Mouse (Mus musculus): ENCODE data around the gene Tspear.

The Tspear gene

GRCm38 (mm10) chr10:77869651-77870050 is 183.3 kb downstream of the Tspear start:
- no peak for DNase-seq (ENCODE audit: extremely low spot score)

- DNase-seq (ENCODE audit: extremely low spot score), result no peak
Measured at GRCm38 (mm10) chr10:77878985-77879384, 192.6 kb downstream of the Tspear start.

GRCm38 (mm10) chr10:77880305-77880704 is 193.9 kb downstream of the Tspear start:
- no peak for DNase-seq (ENCODE audit: extremely low spot score)

- DNase-seq (ENCODE audit: extremely low spot score), result no peak
Measured at GRCm38 (mm10) chr10:77882553-77882952, 196.2 kb downstream of the Tspear start.

GRCm38 (mm10) chr10:77886007-77886747 is 199.8 kb downstream of the Tspear start:
- DNase-seq (ENCODE audit: extremely low spot score), result no peak

- DNase-seq (ENCODE audit: extremely low spot score), result no peak
Measured at GRCm38 (mm10) chr10:77890987-77891565, 204.7 kb downstream of the Tspear start.

- no peak for DNase-seq (ENCODE audit: extremely low spot score)
Measured at GRCm38 (mm10) chr10:77895562-77895961, 209.2 kb downstream of the Tspear start.

GRCm38 (mm10) chr10:77900126-77900525 is 213.8 kb downstream of the Tspear start:
- no peak for DNase-seq (ENCODE audit: extremely low spot score)

- no peak for DNase-seq (ENCODE audit: extremely low spot score)
Measured at GRCm38 (mm10) chr10:77900903-77901818, 214.8 kb downstream of the Tspear start.

- no peak for DNase-seq (ENCODE audit: extremely low spot score)
Measured at GRCm38 (mm10) chr10:77901871-77902210, 215.5 kb downstream of the Tspear start.

GRCm38 (mm10) chr10:77902211-77902893 is 216.0 kb downstream of the Tspear start, which contains the start of gene Lrrc3:
TSS of gene Lrrc3 (minus strand) at chr10:77902536.
- DNase-seq (ENCODE audit: extremely low spot score), result peak; percentile 91

GRCm38 (mm10) chr10:77902894-77903715 is 216.7 kb downstream of the Tspear start:
- peak; percentile 90 for DNase-seq (ENCODE audit: extremely low spot score)

- DNase-seq (ENCODE audit: extremely low spot score), result no peak
Measured at GRCm38 (mm10) chr10:77912605-77913004, 226.2 kb downstream of the Tspear start.

- DNase-seq (ENCODE audit: extremely low spot score), result no peak
Measured at GRCm38 (mm10) chr10:77913292-77913691, 226.9 kb downstream of the Tspear start.

- DNase-seq (ENCODE audit: extremely low spot score), result peak; percentile 36
Measured at GRCm38 (mm10) chr10:77916636-77917335, 230.4 kb downstream of the Tspear start.

- no peak for DNase-seq (ENCODE audit: extremely low spot score)
Measured at GRCm38 (mm10) chr10:77921009-77921408, 234.6 kb downstream of the Tspear start.

- no peak for DNase-seq (ENCODE audit: extremely low spot score)
Measured at GRCm38 (mm10) chr10:77922681-77923080, 236.3 kb downstream of the Tspear start.

- peak; percentile 51 for DNase-seq (ENCODE audit: extremely low spot score)
Measured at GRCm38 (mm10) chr10:77926140-77926539, 239.8 kb downstream of the Tspear start.

- DNase-seq (ENCODE audit: extremely low spot score), result no peak
Measured at GRCm38 (mm10) chr10:77927375-77927774, 241.0 kb downstream of the Tspear start.
